Mouse (Mus musculus) cerebellum, adult 2 months (tissue): Measurements from ENCODE around the gene Lmo1. TPM values are rescaled to one million over a fixed set of nuclear protein-coding genes. Genes with fewer than 3 reads are reported as not detected.

Experiments
- DNase-seq, 2 experiments: peaks; one replicate each; pipeline ENCODE4 v3.0.0; 2021
- H3K27ac ChIP-seq: fragments of 200-500 bp; 2 replicates; pipeline ENCODE4 v1.5.1; 2012; ENCODE audit warnings: low read length, control low read depth, inconsistent platforms; ENCODE audit not compliant: insufficient read depth
- H3K27me3 ChIP-seq: fragments of 200-500 bp; 2 replicates; pipeline ENCODE4 v1.6.1; 2012; ENCODE audit warnings: inconsistent platforms, mild to moderate bottlenecking, low read length, moderate library complexity; ENCODE audit not compliant: control insufficient read depth, insufficient read depth
- H3K4me1 ChIP-seq: fragments of 200-500 bp; 2 replicates; pipeline ENCODE4 v1.6.1; 2011; ENCODE audit warnings: low read length; ENCODE audit not compliant: control insufficient read depth, insufficient read depth
- H3K4me3 ChIP-seq: fragments of 200-500 bp; replicated peaks from 2 replicates; pipeline ENCODE3; 2011; ENCODE audit warnings: mild to moderate bottlenecking, low read depth, low read length, control low read depth; ENCODE audit not compliant: insufficient read depth
- CTCF ChIP-seq: fragments of 200-500 bp; IDR thresholded peaks from 2 replicates; pipeline ENCODE4 v1.5.1; 2011; ENCODE audit warnings: low read depth, mild to moderate bottlenecking, control low read depth, low read length, moderate library complexity, borderline replicate concordance; ENCODE audit not compliant: insufficient read depth
- POLR2A ChIP-seq: fragments of 200-500 bp; IDR thresholded peaks from 2 replicates; pipeline ENCODE4 v1.6.1; 2011; ENCODE audit warnings: low read length, control low read depth, borderline replicate concordance; ENCODE audit not compliant: insufficient read depth
- WGBS: fragments of 180-500 bp; shearing (Covaris S2); methylation state at CpG from one replicate; pipeline ENCODE4 v1.1.7; 2018; 5-methylcytosine and 5-hydroxymethylcytosine counted together
- polyA plus RNA-seq: library from polyadenylated mRNA; depleted of rRNA; stranded (reverse); fragments of >200 nt; gene quantifications from 2 replicates; pipeline ENCODE4 v1.2.3, GENCODE M21; 2012

Lmo1 gene
- polyA plus RNA-seq, 1 experiment: 31.6 TPM

DNA sequence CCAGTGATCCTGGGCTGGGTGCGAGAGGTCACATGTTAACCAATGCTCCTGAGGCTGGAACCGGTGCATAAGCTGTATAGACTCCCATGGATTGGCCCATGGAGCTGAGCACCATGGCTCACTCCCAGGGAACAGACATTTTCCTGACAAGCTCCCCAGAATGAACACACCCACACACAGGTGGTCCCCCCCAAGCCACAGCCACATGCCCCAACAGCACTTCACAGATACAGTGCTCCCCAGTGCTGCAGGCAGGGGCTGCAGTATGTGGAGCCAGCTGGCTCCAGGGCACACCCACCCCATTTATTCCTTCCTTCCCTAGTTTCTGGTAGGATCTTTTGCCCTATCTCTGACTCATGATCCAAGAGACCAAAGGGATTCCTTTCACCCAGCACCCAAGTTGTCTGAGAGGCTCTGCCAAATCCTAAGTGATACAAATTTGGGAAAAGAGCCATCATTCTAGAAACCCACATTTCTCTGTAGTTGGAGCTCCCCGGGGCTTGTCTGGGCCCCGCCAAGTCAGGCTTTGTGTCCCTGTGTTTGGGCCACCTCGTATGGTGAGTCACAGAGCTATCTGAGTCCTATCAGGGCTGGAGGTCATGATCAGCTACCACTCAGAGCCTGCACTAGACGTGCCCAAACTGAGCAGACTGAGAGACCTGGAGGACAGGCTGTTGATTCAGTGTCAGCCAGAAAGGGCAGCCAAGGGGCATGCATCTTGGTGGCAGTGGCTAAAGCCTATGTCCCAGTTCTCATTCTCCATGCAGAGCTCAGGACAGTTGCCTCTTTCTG, 12.4 kb upstream of the Lmo1 start:
- Histone ChIP-seq H3K27me3 (no peaks in the 10 kb centered on the region), H3K4me3 (no peak overlapping the region), H3K4me1 (peaks cover 5% of the 10 kb centered on the region), H3K27ac (no peak overlapping the region)
- 63% methylated on average over 6 of the region's 6 CpGs for WGBS
- TF ChIP-seq POLR2A (no peak), CTCF (no peak)
- DNase-seq: no peak

GRCm38 (mm10) chr7:109185975-109186374, 11.0 kb upstream of the Lmo1 start:
- H3K27me3 ChIP-seq: no peaks in the 10 kb centered on the region
- H3K27ac ChIP-seq: no peak overlapping the region
- TF ChIP-seq CTCF (no peak), POLR2A (no peak)
- H3K4me1 ChIP-seq: peaks cover 5% of the 10 kb centered on the region
- no peak overlapping the region for H3K4me3 ChIP-seq
- DNase-seq: no peak
- 93% methylated on average over 2 of the region's 2 CpGs for WGBS

DNA sequence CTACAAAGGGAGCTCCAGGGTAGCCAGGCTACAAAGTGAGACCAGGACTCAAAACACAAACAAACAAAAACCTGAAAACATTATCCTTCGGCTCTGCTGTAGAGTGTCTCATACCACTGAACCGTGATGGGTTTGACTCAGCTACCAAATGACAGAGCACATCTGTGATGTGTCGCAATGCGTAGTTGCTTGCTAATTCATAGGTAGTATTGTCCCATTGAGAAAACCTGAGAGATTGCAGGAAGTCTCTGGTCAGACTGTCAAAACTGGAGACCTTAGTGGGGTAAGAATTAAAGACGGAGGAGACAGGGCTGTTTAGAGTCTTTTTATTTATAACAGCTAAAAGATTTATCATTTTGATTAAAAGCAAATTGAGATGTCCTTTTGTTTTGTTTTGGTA, 10.6 kb upstream of the Lmo1 start:
- Histone ChIP-seq H3K4me3 (no peak overlapping the region), H3K27me3 (no peaks in the 10 kb centered on the region), H3K27ac (no peak overlapping the region), H3K4me1 (peaks cover 2% of the 10 kb centered on the region; the same call in 1 of the 2 replicates)
- no peak for DNase-seq
- TF ChIP-seq POLR2A (no peak), CTCF (no peak)
- 82% methylated on average over 5 of the region's 5 CpGs for WGBS

DNA sequence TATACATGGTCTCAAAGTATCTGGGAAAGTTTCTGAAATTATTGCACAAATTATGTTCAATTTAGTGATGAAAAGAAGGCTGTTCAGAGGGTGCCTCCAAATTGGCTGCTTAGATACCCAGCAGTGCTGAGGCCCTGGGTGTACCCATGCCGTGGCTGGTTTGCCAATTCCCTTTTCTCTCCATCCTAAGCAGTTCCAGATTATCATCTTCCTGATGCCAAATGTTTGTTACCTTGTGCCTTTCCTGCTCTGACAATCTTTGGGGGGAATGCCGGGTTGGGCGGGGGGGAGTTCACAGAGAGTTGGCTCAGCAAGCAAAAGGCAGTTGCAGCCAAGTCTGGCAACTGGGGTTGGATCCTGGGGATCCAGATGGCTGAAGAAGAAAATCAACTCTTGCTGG, 1.7 kb upstream of the Lmo1 start:
- peaks cover 3% of the 10 kb centered on the region; the same call in 1 of the 2 replicates for H3K4me1 ChIP-seq
- TF ChIP-seq POLR2A (no peak), CTCF (no peak)
- DNase-seq: no peak
- H3K27ac ChIP-seq: no peak overlapping the region
- no peak overlapping the region for H3K4me3 ChIP-seq
- no peaks in the 10 kb centered on the region for H3K27me3 ChIP-seq
- whole genome bisulfite sequencing: 46% methylated on average over 3 of the region's 3 CpGs

- TF ChIP-seq POLR2A (no peak), CTCF (no peak)
- 42% methylated on average over 13 of the region's 13 CpGs for WGBS
- no peak for DNase-seq
- Histone ChIP-seq H3K4me3 (peak overlapping the region; percentile 45), H3K27ac (no peak overlapping the region), H3K27me3 (no peaks in the 10 kb centered on the region), H3K4me1 (peaks cover 3% of the 10 kb centered on the region; the same call in 1 of the 2 replicates)
These were observed 941 bp upstream of the Lmo1 start for GRCm38 (mm10) chr7:109175670-109176625.

DNA sequence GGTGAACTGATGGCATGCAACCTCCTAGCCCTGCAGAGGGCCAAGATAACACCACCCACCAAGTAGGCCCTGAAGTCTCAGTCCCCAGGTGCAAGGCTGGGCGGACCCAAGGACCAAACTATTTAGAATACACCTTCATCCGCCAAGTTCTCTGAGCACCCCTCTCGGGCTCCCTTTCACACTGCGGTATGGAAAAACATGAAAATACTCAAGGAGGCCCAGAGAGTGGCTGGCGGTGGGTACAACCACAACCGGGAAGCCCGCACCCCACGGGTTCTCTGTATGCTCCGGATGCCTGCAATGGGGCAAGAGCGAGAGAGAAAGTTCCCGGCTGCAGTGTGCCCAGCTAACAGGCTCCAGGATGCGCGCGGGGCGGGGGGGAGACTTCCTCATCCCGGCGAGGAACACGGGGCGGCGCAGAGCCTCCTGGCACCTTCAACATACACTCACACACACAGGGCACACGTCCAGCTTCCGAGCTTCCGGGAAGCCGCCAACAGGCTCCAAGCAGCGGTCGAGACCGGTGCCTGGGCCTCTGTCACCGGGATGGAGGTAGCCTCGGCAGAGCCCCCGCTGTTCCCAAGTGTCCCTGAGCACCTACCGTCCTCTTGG, 564 bp downstream of the Lmo1 start:
- Histone ChIP-seq H3K4me1 (peaks cover 3% of the 10 kb centered on the region; the same call in 1 of the 2 replicates), H3K27me3 (no peaks in the 10 kb centered on the region), H3K27ac (peak overlapping the region; percentile 62), H3K4me3 (peak overlapping the region; percentile 64)
- 9% methylated on average over 31 of the region's 31 CpGs for WGBS
- TF ChIP-seq POLR2A (peak; percentile 38; the same call in 1 of the 2 replicates), CTCF (no peak)
- peak; percentile 83 to 85 for DNase-seq

DNA sequence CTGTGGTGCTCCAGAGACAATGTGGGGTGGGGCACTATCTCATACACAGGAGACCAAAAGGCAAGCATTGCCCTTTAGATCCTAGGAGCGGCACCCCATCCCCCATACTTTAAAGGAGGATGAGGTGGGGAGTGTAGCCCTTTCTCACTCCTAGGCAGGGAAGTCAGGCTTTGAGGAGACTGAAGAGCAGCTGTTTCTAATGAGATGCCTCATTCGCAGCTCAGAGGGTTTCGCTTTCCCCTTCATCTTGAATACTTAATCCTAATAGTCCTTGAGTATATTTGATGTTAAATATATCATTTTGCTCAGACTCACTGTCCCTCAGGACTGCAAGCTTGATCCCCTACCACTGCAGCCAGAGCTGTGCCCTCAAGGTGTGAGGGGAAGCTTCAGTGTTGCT, 3.1 kb downstream of the Lmo1 start:
- Histone ChIP-seq H3K4me1 (peaks cover 4% of the 10 kb centered on the region), H3K27ac (no peak overlapping the region), H3K27me3 (no peaks in the 10 kb centered on the region), H3K4me3 (no peak overlapping the region)
- TF ChIP-seq CTCF (no peak), POLR2A (no peak)
- DNase-seq: no peak
- WGBS: 91% methylated on average over 3 of the region's 3 CpGs
